Mouse (Mus musculus) testis, adult 10 weeks (tissue): ENCODE measurements around the gene Gstcd. TPM values are rescaled to one million over a fixed set of nuclear protein-coding genes. Genes with fewer than 3 reads are reported as not detected.

Source experiments
- polyA plus RNA-seq: library from polyadenylated mRNA; stranded (reverse); fragments of 350-450 nt; fragmentation: Illumina TruSeq; extraction: RNeasy Lipid Tissue Mini Kit (QIAGEN cat#74804); gene quantifications from one replicate; pipeline ENCODE4 v1.2.3, GENCODE M21; 2014; ENCODE audit warnings: low read depth, low replicate concordance

Gene Gstcd
- polyA plus RNA-seq, result 33.6 TPM

DNA sequence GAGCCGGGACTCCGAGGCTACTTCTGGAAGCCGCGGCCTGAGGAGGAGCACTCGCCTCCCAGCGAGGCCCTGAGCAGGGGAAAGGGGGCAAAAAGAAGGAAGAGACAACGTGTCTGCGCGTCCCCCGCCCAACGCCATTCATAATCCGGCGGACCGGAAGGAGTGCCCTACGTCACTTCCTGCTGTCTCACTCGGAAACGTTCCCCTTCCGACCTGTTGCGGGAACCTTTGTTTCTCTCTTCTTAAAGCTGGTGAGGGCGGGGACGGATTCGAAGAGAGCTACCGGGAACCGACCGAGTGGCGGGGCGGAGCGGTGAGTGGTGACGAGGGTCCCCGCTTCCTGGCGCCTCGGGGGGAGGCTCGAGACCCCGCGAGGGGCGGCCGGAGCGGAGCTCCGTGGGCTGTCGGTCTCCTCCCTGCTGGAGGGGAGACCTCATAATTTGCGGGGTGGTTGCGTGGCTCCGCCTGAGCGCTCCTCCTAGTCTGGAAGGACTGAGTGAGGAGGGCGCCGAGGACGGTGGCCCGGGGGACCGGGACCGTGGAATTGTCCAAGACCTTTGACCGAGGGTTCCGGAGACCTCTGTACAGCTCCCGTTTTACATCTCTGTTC, at the start of gene Gstcd, which contains the start of gene Ints12:
Gene Gstcd (minus strand): TSS at position 370 of the 610 bp plus-strand sequence.
Gene Ints12 (plus strand): TSS at position 177 of the 610 bp plus-strand sequence.

DNA sequence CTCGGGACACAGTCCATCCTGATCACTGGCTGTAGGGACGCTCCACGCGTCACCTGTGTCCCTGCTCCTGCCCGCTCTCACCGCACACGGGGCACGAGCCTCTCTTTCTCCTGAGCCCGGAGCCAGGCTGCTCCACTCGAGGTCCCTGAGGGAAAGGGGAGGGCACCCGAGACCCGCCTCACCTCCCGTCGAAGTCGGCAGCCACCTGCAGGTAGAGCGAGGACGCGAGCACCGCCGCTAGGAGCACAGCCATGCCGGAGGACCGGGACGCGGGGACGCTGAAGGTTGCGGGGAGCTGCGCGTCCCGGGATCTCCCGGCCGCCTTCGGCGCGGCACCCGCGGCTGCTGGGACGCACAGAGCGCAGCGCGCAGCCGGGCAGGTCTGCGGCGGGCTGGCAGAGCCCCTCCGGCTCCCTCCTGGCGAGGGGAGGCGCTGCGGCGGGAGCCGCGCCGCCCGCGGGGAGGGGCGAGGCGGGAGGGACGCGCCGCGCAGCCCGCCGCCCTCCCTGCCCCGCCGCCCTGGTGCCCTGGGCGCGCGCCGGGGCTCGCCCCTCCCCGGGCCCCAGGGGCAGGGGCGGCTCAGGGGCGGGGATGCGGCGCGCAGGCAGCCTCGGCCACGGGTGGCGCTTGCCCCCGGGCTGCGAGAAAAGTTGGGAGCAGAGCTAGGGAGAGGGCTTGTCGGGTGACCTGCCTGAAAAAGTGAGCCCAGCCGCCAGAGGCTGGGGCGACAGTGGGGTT, 141.9 kb downstream of the Gstcd start, which contains the start of gene Npnt:
Gene Npnt (minus strand): TSS at position 501 of the 738 bp plus-strand sequence.

Other genes starting within 250 kb of the Gstcd start
- gene Npnt, start 141.7 kb downstream of the Gstcd start, polyA plus RNA-seq, result 1.9 TPM
- 23.0 TPM for gene Ints12, start 193 bp downstream of the Gstcd start, polyA plus RNA-seq
- gene Arhgef38, start 142.9 kb upstream of the Gstcd start, polyA plus RNA-seq, result 0.07 TPM
- 249 TPM for gene Ppa2, start 218.1 kb upstream of the Gstcd start, polyA plus RNA-seq